Mouse (Mus musculus): ENCODE results near the gene Nt5dc3.

GRCm38 (mm10) chr10:86763672-86764071, 15.1 kb upstream of the Nt5dc3 start, which contains the start of gene Gm49358:
- TF ChIP-seq POLR2A (IDR thresholded peaks at IDR 0.05; ENCODE audit: control insufficient read depth, low read depth, low read length) (no peak), CTCF (IDR thresholded peaks at IDR 0.05; ENCODE audit: control insufficient read depth, insufficient read depth, insufficient replicate concordance, low read depth, low read length) (no peak)
